Mouse (Mus musculus) right cerebral cortex, postnatal 14 days (tissue): ENCODE data around the gene Sept6.

Experiments used
- DNase-seq: peaks from one replicate; pipeline ENCODE4 v3.0.0; 2022

Gene Sept6

DNA sequence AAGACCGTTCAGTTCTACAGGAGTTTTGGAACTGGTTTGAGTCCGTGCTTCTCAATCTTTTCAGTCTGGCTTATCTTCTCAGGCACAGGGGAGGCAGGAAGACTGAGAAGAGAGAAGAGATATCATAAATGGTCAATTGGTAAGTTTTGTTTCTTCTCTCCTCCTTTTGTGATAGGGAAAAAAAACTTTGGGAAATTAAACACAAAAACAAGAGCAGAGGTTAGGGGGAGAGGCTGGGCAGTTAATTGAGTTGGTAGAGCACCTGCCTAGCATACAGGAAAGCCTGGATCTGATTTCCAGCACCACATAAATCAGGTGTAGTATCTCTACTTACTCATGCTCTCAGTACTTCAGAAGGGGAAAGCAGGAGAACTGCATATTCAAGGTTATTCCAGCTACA, at the start of gene Sept6:
Gene Sept6, minus strand, starts transcription at position 101 of the 400 bp plus-strand sequence.
- no peak for DNase-seq

DNA sequence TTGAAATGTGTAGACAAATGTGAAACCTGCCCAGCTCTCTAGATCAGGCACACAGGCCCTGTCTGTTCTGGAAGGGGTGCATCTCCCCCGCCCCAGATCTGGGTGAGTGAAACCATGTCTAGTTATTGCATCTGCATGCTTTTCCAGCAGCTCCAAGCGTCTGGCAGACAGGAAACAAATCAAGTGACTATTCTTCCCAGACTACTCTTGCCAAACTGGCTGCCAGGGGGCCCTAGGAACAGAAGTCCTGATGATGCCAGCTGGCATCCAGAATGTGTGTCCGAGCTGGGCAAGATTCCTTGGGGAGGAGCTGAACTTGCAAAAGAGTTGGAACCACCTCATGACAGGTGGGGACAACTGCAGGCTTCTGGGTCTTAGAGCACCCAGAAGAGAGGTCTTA, 36.8 kb upstream of the Sept6 start:
- no peak for DNase-seq

DNA sequence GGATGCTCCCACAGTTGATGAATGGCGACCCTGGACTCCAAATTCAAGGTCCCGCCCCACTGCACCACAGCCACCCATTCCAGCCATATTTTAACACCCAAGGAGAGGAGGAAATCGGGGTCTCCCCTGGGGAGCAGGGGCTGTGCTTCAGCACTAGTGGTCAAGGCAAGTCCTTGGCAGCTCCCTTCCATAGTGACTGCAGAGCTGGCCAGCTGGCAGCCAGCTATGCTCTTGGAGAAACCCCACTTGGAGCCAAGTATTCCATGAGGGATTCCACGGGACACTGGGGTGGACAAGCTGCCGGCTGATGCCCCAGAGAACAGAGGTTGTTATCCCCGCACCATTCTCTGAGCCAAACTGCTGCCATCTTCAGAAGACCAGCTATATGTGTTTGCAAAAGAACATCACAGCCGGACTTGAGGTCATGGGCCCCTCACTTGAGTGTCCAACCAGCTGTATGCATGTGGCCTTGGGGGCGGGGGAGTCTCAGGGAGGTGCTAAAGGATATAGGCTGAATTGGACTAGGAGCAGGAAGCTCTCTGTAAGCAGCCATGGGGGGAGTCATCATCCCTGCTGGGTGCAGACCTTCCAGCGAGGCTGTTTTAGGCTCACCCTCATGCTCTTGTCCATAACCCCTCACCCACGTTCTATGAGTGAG, 32.2 kb upstream of the Sept6 start:
- DNase-seq, result no peak

DNA sequence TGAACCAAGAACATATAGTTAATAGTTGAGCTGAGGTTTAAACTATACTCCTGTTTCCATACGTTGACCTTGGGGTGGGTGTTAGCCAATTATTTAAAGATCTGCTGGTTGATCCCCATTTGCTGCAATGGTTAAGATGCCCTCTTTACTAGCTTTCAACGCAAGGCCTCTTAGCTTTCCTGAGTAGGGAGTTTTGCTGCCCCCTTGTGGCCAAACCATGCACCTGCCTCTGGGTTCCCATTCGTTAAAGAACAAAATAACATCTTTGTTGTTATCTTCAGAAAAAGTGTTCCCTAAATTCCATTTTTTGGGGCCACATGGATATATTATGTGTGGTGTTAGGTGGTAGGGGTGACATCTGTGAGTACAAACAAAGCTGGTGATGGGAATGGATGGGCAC, 31.1 kb upstream of the Sept6 start:
- peak; percentile 62 for DNase-seq

DNA sequence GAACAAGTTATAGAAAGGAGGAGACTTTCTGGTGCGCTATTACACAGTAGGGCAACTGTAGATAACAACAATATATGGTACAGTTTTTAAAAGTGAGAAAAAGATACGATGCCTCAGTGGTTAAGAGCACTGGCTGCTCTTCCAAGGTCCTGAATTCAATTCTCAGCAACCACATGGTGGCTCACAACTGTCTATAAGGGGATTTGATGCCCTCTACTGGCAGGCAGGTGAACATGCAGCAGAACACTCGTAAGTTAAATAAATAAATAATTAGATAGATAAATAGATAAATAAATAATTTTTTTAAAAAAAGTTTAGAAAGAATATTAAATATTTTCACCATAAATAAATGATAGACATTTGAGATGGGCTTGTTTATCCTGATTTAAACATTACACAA, 27.5 kb upstream of the Sept6 start:
- no peak for DNase-seq

GRCm38 (mm10) chrX:37018150-37018654, 26.6 kb upstream of the Sept6 start:
- no peak for DNase-seq

DNA sequence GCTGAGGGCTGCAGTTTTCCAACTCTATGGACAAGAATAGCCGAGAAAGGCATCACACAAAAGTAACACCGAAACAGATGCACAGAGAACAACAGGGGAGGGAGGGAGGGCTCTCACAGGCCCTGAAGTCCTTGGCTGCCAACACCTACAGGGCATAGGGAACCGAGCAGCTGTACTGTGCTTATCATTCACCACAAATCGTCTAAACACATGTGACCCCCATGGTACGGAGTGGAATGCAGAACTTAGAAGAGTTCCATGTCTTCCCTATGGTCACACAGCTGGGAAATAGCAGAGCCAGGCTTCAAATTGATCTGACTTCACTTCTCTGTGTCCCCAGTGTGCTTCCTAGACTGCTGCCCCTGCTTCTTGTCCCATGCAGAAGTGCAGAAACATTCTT, 22.3 kb upstream of the Sept6 start:
- no peak for DNase-seq

DNA sequence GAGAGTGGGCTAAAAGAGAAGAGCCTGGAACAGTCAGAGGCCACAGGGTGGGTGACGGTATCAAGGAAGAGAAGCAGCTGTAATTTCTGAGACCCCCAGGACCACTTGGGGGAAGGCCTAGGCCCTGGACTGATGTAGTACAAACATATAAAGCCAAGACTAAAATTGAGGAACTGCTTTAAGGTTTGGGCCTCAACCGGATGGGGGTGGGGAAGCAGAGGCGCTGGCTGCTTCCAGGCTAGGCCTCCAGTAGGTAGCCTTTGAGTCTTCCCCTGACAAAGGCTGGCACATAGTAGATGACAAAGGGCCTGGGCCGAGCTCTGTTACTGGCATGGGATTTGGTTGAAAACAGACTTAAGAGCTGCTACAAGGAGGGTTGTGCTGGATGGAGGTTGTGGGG, 555 bp downstream of the Sept6 start:
- no peak for DNase-seq

DNA sequence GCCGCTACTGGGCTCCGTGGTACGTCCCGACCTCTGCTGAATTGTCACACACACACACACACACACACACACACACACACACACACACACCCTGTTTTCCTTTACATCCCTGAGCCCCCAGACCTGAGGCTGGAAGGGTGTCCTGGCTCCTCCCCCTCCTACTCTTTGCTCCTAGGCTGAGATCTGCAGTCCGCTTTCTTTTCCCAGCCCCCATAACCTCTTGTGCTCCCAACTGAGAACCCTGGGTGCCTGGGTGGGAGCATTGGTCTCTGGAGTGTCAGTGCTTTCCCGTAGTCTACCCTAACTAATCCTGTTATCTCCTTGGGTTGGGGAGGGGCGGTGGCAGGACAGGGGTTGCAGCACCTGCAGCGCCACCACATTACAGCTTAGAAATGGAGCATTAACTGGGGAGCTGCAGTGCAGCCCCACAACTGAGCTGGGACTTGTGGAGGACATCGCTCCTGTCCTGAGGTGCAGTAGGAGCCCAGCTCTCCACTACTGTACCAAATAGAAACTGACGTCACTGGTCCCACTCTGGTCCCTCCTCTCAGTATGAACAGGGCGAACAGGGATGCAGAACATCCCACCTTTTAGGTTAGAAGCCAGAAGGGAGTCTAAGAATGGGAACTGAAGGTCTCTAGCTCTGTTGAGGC, 1.7 kb downstream of the Sept6 start:
- DNase-seq, result no peak

GRCm38 (mm10) chrX:36989234-36989751, 2.3 kb downstream of the Sept6 start:
- peak; percentile 37 for DNase-seq

- peak; percentile 16 for DNase-seq
Observed at GRCm38 (mm10) chrX:36988754-36989153, 2.8 kb downstream of the Sept6 start.

GRCm38 (mm10) chrX:36987851-36988250, 3.7 kb downstream of the Sept6 start:
- no peak for DNase-seq

- DNase-seq, result no peak
Observed at GRCm38 (mm10) chrX:36985041-36985440, 6.6 kb downstream of the Sept6 start.

DNA sequence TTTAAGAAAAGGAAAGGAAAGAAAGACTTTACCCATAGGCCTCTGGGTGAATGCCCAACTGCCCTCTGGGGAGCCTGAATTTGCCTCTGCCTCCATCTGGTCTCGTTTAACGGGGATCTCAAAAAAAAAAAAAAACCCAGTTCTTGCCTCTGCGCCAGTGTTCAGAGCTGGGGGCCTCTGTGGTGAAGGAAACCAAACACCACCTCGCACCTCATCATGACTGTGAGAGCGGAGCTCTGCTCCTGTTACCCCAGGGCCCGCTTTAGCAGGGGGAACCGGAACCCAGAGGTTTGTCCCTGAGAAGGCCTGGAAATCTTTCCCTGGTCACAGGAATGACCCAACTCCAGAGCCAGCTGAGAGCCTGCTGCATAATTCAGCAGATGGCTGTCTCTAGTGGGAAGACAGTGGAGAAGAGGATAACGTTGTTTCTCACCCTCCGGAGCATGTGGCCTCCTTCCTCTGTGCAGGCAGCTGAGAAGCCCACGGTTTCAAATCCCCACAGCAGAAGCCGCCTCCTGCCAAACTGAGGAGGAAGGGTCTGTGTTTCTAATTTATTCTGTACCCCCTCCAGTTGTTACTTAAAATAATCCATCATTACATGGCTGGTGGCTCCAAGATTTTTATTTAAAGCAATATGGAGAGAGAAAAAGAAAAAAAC, 7.8 kb downstream of the Sept6 start:
- peak; percentile 28 for DNase-seq

DNA sequence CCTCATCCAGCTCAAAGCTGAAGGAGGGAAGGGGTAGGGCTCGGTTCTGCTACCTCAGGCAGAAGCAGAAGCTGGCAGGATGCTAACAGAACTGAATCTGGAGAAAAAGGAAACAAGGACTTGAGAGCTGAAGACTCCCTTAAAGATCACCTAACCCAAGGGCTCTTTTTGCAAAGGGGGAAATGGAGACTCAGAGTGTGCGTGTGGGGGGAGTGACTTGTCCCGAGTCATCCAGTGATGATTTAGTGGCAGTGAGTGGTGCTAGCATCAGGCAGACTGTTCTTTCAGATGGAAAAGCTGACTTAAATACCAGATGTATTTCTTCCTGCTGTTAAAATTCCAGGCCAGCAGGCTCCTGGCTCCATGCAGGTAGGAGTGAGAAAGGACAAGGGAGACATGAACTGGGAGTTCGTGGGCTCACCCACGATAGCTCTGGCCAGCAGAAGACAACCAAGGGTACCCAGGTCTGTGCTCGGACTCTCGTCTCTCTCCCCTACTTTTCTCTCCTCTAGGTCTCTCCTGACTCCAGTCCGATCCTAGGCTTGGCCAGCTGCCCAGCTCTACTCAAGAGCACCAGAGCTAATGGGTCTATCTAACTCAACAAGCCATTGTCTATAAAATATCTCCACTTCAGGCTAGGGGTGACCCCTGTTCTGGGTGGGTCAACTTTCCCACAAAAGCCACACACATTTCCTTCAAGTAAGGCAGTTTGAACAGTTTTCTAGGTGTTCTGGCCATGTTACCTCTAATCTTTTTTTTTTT, 8.5 kb downstream of the Sept6 start:
- peak; percentile 41 for DNase-seq

GRCm38 (mm10) chrX:36980563-36981187, 10.9 kb downstream of the Sept6 start:
- DNase-seq, result no peak

- DNase-seq, result no peak
Observed at GRCm38 (mm10) chrX:36977863-36978262, 13.7 kb downstream of the Sept6 start.

DNA sequence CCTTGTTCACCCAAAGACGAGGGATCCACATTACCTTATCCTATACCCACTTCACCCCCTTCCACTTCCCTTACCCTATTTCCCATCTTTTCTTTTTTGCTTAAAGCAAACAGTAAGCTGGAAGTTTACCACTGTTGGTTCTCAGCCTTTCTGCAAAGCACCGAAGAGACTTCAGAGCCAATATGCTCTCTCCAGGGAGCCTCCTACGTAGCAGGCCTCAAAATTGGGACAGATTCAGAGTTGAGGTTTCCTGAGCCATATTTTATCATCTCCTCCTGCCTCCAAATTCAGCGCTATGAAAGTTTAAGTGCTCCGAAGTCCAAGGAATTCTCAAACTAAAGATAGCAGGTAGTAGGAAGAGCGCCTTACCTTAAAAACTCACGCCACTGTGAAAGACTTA, 14.6 kb downstream of the Sept6 start:
- DNase-seq, result no peak

GRCm38 (mm10) chrX:36976272-36976671, 15.3 kb downstream of the Sept6 start:
- DNase-seq, result no peak

DNA sequence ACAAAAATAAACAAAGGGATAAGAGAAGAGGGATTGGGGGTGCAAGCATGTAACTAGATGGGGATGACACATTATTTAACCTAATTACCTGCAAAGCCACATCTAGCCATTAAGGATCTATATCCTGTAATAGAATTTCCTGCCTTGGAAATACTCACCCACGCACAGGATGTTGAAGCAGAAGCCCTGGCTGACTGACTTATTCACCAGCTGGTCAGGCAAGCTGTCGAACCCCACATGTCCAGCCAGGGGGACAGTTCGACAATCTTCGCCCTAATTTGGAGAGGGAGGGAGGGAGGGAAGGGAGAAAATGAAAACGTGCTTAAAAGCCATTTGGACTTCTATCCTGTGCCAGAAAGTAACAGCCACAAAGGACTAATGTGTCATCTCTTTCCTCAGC, 16.7 kb downstream of the Sept6 start:
- DNase-seq, result no peak

DNA sequence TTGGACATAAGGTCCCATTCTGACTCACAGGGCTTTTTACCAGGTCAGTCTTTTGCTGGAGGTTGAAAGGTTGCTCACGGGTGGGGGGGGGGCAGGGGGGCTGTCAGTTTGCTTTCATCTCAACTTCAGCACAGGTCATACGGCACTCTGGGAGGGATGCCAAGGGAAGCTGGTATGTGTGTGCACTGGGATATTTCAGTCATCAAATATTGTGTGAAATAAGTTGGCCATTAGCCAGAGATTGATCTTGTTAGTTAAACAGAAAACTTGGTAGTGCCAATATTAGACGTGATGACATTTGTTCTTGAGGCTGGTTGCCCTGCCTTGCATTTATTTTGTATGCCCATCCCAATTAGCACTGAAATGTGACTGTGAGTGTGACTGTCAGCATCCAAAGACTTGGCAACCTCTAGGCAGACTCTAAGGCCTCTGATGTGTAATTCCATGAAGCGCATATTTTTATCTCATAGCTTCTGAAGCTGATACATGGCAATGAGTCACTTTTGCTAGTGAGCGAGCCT, 18.6 kb downstream of the Sept6 start:
- no peak for DNase-seq

DNA sequence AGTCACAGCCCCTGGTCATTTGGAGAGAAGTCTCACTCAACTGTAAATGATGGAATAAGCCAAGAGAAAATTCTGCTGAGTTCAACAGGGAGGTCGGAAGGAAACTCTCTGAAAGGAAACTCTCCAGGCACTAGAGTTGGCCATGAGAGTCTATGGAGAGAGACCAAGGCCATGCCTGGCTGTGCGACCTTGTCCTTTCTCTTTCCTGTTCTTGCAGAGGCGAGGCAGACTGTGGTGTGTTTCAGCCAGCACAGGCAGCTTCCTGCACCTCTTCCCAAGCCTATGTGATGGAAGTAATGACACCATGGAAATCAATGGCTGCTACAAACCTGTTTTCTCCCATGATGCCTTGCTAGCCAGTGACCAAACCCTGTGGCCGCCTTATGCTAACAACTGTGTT, 20.4 kb downstream of the Sept6 start:
- no peak for DNase-seq
